Mouse (Mus musculus): ENCODE data around the gene Ttc14. TPM values are rescaled to one million over a fixed set of nuclear protein-coding genes. Genes with fewer than 3 reads are reported as not detected.

Gene Ttc14
- total RNA-seq (2023) = 100 to 1,000 TPM; 121 to 141 TPM

DNA sequence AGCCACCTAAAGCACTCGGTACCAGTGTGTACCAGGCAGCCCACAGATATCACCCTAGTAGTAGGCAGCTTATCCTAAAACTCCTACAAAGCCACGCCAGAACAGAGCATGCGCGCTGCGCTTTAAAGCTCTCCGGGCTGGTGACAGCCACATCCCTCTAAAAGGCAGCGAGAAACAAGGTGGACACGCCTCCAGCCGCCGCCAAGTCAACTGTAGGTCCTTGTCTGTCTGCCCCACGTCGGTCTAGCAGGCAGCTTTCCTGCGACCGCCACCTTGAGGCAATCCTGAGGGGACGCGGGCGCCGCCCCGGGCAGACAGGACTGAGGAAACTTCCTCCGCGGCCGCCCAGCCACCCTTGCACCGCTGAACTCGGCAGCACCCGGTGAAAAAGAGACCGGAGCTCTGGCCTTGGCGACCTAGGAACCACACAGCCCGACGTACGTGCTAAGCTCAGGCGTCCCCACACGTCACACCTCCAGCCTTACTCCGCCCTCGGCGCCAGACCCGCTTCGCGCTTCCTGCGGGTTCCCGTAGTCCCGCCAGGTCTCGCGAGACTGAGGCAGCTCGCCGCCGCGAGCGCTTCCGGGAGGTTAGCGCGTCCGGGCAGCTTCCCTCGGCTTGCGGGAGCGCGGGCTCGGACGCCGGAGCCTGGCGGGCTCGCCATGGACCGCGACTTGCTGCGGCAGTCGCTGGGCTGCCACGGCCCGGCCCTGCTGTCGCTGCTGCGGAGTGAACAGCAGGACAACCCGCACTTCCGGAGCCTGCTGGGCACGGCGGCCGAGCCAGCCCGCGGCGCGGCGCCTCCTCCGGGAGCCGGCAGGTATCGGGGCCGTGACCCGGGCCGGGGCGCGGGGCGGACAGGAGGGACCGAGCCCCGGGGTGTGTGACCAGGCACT, at the start of gene Ttc14:
TSS of gene Ttc14 (plus strand) at position 216 of the 896 bp plus-strand sequence.

GRCm38 (mm10) chr3:33843801-33844632, 44.4 kb downstream of the Ttc14 start, which contains the start of gene Ccdc39:
Gene Ccdc39, minus strand, starts transcription at chr3:33844310.

Other genes starting within 250 kb of the Ttc14 start
- gene Ccdc39, start 44.5 kb downstream of the Ttc14 start, total RNA-seq (2023) = not detected
- 100 to 1,000 TPM; 116 to 136 TPM for gene Fxr1, start 220.1 kb downstream of the Ttc14 start, total RNA-seq (2023)